Mouse (Mus musculus) hindbrain, embryonic 13.5 days (tissue): ENCODE measurements around the gene F13a1. TPM values are rescaled to one million over a fixed set of nuclear protein-coding genes. Genes with fewer than 3 reads are reported as not detected.

Experiments used
- ATAC-seq: fragments of 200-750 bp; cut with Nextera tagmentation; 2 replicates; pipeline ENCODE4 v1.8.0; 2017; ENCODE audit warnings: moderate TSS enrichment; ENCODE audit not compliant: low FRiP score
- H3K27ac ChIP-seq: fragments of 300-500 bp; sonication (generic); 2 replicates; pipeline ENCODE4 v1.5.1; 2015; ENCODE audit warnings: inconsistent platforms, mild to moderate bottlenecking, moderate library complexity
- H3K27me3 ChIP-seq: fragments of 300-500 bp; sonication (generic); 2 replicates; pipeline ENCODE4 v1.6.1; 2015; ENCODE audit warnings: mild to moderate bottlenecking, inconsistent platforms
- H3K36me3 ChIP-seq: fragments of 300-500 bp; sonication (generic); 2 replicates; pipeline ENCODE4 v1.6.1; 2015; ENCODE audit warnings: mild to moderate bottlenecking, inconsistent platforms
- H3K4me1 ChIP-seq: fragments of 300-500 bp; sonication (generic); replicated peaks from 2 replicates; pipeline ENCODE4 v1.6.1; 2015; ENCODE audit warnings: inconsistent platforms
- H3K4me2 ChIP-seq: fragments of 300-500 bp; sonication (generic); 2 replicates; pipeline ENCODE4 v1.6.1; 2015; ENCODE audit warnings: inconsistent platforms, mild to moderate bottlenecking, moderate library complexity
- H3K4me3 ChIP-seq: fragments of 300-500 bp; sonication (generic); 2 replicates; pipeline ENCODE4 v1.5.1; 2015; ENCODE audit warnings: mild to moderate bottlenecking, inconsistent platforms
- H3K9ac ChIP-seq: fragments of 300-500 bp; sonication (generic); 2 replicates; pipeline ENCODE4 v1.6.1; 2015; ENCODE audit warnings: mild to moderate bottlenecking, inconsistent platforms
- H3K9me3 ChIP-seq: fragments of 300-500 bp; sonication (generic); 2 replicates; pipeline ENCODE4 v1.6.1; 2016; ENCODE audit warnings: inconsistent platforms
- WGBS: fragments of 180-500 bp; shearing (Covaris S2); methylation state at CpG from one replicate; pipeline ENCODE4 v1.1.7; 2015; 5-methylcytosine and 5-hydroxymethylcytosine counted together
- polyA plus RNA-seq: library from polyadenylated mRNA; unstranded; fragments of >200 nt; fragmentation: Nextera tagmentation; extraction: Ambion mirVana; gene quantifications from 2 replicates; pipeline ENCODE4 v1.2.1, GENCODE M21; 2015

F13a1 gene
- polyA plus RNA-seq, 1 experiment from 2014 or later, result 15.5 TPM

DNA sequence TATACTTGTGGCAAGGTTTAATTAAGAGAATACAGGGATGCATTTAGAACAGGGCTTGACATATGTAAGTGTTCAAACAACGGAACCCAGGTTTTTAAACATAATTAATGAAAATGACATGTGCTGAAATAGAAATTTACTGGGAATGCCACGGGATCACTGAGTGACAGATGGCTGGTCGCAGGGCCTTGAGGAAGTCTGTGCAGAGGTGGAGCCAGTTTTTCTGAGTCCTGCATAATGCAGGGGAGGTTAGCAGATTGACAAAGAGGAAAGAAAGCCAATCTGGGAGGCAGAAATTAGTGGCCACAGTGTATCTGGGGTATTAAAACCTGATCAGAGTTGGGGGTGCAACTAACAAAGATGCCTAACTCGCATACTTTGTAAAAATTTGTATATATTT lies 130.3 kb downstream of the F13a1 start:
- H3K27ac ChIP-seq, result no peak overlapping the region
- H3K36me3 ChIP-seq, result no peaks in the 10 kb centered on the region
- H3K27me3 ChIP-seq, result no peaks in the 10 kb centered on the region
- H3K4me3 ChIP-seq, result no peak overlapping the region
- no peak overlapping the region for H3K9ac ChIP-seq
- ATAC-seq, result no peak; the same call in 1 of the 2 replicates
- no peak overlapping the region for H3K4me2 ChIP-seq
- no peaks in the 10 kb centered on the region for H3K4me1 ChIP-seq
- 59% methylated on average over 4 of the region's 4 CpGs for WGBS
- H3K9me3 ChIP-seq, result no peaks in the 10 kb centered on the region

- Histone ChIP-seq H3K36me3 (no peaks in the 10 kb centered on the region), H3K4me1 (no peaks in the 10 kb centered on the region), H3K4me2 (no peak overlapping the region), H3K27ac (no peak overlapping the region), H3K4me3 (no peak overlapping the region), H3K9ac (no peak overlapping the region), H3K27me3 (no peaks in the 10 kb centered on the region), H3K9me3 (no peaks in the 10 kb centered on the region)
- 24% methylated on average over 4 of the region's 4 CpGs for WGBS
- ATAC-seq, result no peak
Observed at GRCm38 (mm10) chr13:36903885-36904284, 146.2 kb downstream of the F13a1 start.

GRCm38 (mm10) chr13:36903447-36903846 lies 146.6 kb downstream of the F13a1 start:
- ATAC-seq, result no peak
- 47% methylated on average over 1 of the region's 1 CpGs for WGBS
- Histone ChIP-seq H3K27me3 (no peaks in the 10 kb centered on the region), H3K27ac (no peak overlapping the region), H3K9me3 (no peaks in the 10 kb centered on the region), H3K36me3 (no peaks in the 10 kb centered on the region), H3K4me1 (no peaks in the 10 kb centered on the region), H3K4me3 (no peak overlapping the region), H3K9ac (no peak overlapping the region), H3K4me2 (no peak overlapping the region)

GRCm38 (mm10) chr13:36901603-36902002 lies 148.4 kb downstream of the F13a1 start:
- no peak overlapping the region for H3K27ac ChIP-seq
- 93% methylated on average over 3 of the region's 3 CpGs for WGBS
- no peak for ATAC-seq
- H3K9me3 ChIP-seq, result no peaks in the 10 kb centered on the region
- H3K4me3 ChIP-seq, result no peak overlapping the region
- no peak overlapping the region for H3K9ac ChIP-seq
- H3K27me3 ChIP-seq, result no peaks in the 10 kb centered on the region
- H3K4me2 ChIP-seq, result no peak overlapping the region
- H3K36me3 ChIP-seq, result no peaks in the 10 kb centered on the region
- H3K4me1 ChIP-seq, result no peaks in the 10 kb centered on the region

DNA sequence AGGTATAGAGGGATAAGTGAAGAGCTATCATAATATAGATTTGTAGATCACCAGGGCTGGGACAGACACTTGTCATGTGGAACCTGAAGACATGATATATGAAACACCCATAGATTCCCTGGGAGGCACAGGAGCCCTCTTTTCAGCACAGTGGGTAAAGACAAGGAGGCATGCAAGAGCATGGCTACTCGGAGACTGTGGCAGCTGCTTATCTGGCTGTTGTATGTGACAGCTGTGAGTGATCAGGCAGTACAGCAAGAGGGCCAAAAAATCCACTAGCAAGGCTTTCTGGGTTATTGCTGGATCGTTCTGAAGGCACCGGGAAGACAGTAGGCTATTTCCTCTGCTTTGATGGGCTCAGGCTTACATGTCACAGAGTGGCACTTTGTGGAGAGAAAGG lies 149.0 kb downstream of the F13a1 start:
- H3K27ac ChIP-seq, result no peak overlapping the region
- H3K27me3 ChIP-seq, result no peaks in the 10 kb centered on the region
- no peaks in the 10 kb centered on the region for H3K9me3 ChIP-seq
- no peaks in the 10 kb centered on the region for H3K36me3 ChIP-seq
- no peak overlapping the region for H3K4me2 ChIP-seq
- no peak overlapping the region for H3K4me3 ChIP-seq
- ATAC-seq, result no peak
- no peak overlapping the region for H3K9ac ChIP-seq
- no peaks in the 10 kb centered on the region for H3K4me1 ChIP-seq
- 70% methylated on average over 3 of the region's 3 CpGs for WGBS

GRCm38 (mm10) chr13:36896061-36896460 lies 154.0 kb downstream of the F13a1 start:
- Histone ChIP-seq H3K27ac (no peak overlapping the region), H3K9me3 (no peaks in the 10 kb centered on the region), H3K9ac (no peak overlapping the region), H3K4me2 (no peak overlapping the region), H3K36me3 (no peaks in the 10 kb centered on the region), H3K27me3 (no peaks in the 10 kb centered on the region), H3K4me1 (no peaks in the 10 kb centered on the region), H3K4me3 (no peak overlapping the region)
- 64% methylated on average over 3 of the region's 3 CpGs for whole genome bisulfite sequencing
- no peak for ATAC-seq

DNA sequence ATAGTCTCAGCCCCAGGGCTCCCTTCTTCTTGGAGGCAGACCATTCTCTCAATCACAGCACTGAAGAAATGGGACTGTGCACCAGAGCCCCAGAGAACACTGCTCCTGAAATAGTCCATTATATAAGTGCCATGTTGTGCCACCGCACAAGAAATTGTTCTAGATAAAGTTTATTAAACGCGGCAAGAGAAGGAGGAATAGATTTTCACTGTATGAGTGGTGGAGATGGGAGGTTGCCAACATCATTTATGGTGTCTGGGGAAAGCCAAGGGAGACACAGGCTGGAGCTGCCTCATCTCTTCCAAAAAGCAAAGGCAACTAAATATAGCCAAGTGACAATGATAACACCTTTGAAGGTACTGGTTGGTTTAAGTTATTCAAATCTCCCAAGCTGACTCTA lies 156.3 kb downstream of the F13a1 start:
- 96% methylated on average over 3 of the region's 3 CpGs for WGBS
- Histone ChIP-seq H3K36me3 (no peaks in the 10 kb centered on the region), H3K27ac (no peak overlapping the region), H3K4me3 (no peak overlapping the region), H3K9me3 (no peaks in the 10 kb centered on the region), H3K9ac (no peak overlapping the region), H3K27me3 (no peaks in the 10 kb centered on the region), H3K4me1 (no peaks in the 10 kb centered on the region), H3K4me2 (no peak overlapping the region)
- ATAC-seq, result no peak

DNA sequence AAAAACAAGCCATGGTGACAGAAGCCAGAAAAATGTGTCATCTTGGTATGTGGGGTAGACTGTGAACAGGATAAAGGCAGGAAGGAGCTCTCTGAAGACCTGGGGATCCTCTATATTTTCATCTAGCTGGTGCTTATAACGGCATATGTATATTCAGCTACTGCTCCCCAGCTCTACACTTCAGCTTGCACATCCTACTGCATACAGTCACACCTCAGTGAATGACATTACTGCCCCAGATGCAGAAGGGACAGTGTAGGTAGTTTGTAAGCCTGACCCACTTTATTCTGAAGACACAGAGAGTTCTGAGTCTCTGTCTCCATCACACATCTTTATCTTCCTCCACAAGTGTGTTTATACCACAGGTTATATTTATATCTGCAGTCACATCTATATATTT lies 157.8 kb downstream of the F13a1 start:
- Histone ChIP-seq H3K4me3 (no peak overlapping the region), H3K4me1 (no peaks in the 10 kb centered on the region), H3K27ac (no peak overlapping the region), H3K9ac (no peak overlapping the region), H3K36me3 (no peaks in the 10 kb centered on the region), H3K27me3 (no peaks in the 10 kb centered on the region), H3K4me2 (no peak overlapping the region), H3K9me3 (no peaks in the 10 kb centered on the region)
- WGBS, result 94% methylated on average over 1 of the region's 1 CpGs
- ATAC-seq, result no peak

- Histone ChIP-seq H3K4me1 (no peaks in the 10 kb centered on the region), H3K36me3 (no peaks in the 10 kb centered on the region), H3K9ac (no peak overlapping the region), H3K4me2 (no peak overlapping the region), H3K9me3 (no peaks in the 10 kb centered on the region), H3K4me3 (no peak overlapping the region), H3K27ac (no peak overlapping the region), H3K27me3 (no peaks in the 10 kb centered on the region)
- no peak for ATAC-seq
- WGBS, result 90% methylated on average over 7 of the region's 7 CpGs
Observed at GRCm38 (mm10) chr13:36885973-36886372, 164.1 kb downstream of the F13a1 start.

GRCm38 (mm10) chr13:36839111-36839510 lies 210.9 kb downstream of the F13a1 start:
- Histone ChIP-seq H3K4me3 (no peak overlapping the region), H3K4me2 (no peak overlapping the region), H3K27me3 (no peaks in the 10 kb centered on the region), H3K36me3 (no peaks in the 10 kb centered on the region), H3K4me1 (no peaks in the 10 kb centered on the region), H3K9me3 (no peaks in the 10 kb centered on the region), H3K27ac (no peak overlapping the region), H3K9ac (no peak overlapping the region)
- WGBS, result 83% methylated on average over 3 of the region's 3 CpGs
- ATAC-seq, result no peak
